Mouse (Mus musculus) heart, adult 2 months (tissue): ENCODE measurements at regions not wholly inside any gene's neighbourhood (a gene's known extent, or its start where the extent isn't known, plus 50 kb on each side); places are given as distances from the start of the nearest gene placed in this dataset.

Experiments used
- CTCF ChIP-seq: fragments of 200-600 bp; IDR thresholded peaks from 2 replicates; pipeline ENCODE4 v1.8.1; 2022; ENCODE audit warnings: antibody characterized with exemption, mild to moderate bottlenecking, moderate library complexity
- EP300 ChIP-seq: fragments of 200-500 bp; IDR thresholded peaks from 2 replicates; pipeline ENCODE4 v1.6.1; 2011; ENCODE audit warnings: low read depth, low read length, control low read depth; ENCODE audit not compliant: insufficient read depth
- POLR2A ChIP-seq: fragments of 200-500 bp; IDR thresholded peaks from 2 replicates; pipeline ENCODE4 v1.6.1; 2011; ENCODE audit warnings: mild to moderate bottlenecking, low read depth, low read length, control low read depth; ENCODE audit not compliant: insufficient read depth

DNA sequence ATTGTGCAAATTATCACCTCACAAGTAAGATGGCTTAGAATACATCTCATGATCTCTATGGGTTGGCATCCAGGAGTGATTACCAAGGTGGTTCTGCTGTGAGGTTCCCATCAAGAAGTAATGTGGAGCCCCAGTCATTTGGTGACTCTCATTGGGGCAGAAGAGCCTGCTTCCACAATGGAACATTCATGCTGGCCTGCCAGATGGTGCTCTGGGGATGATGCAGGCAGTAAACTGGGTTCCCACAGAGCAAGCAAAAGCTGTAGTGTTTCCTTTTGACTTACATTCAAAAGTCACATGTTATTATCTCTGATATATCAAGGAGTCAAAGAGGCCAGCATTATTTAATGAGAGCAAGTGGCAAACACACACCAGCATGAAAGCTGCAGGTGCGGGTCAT, 360.4 kb downstream of the Pik3r1 start:
- TF ChIP-seq EP300 = no peak
- no peak for TF ChIP-seq CTCF
- TF ChIP-seq POLR2A = no peak
